Mouse (Mus musculus) testis, postnatal 10 days (tissue): ENCODE measurements at regions not wholly inside any gene's neighbourhood (a gene's known extent, or its start where the extent isn't known, plus 50 kb on each side); places are given as distances from the start of the nearest gene placed in this dataset.
A peak's percentile ranks its signal among the peaks of the same experiment; 100 is the strongest.

ENCODE experiments used
- DNase-seq: peaks from one replicate; pipeline ENCODE4 v3.0.0; 2021; ENCODE audit warnings: low spot score

- DNase-seq, result no peak
Measured at GRCm38 (mm10) chr15:37166744-37167143, 159.2 kb upstream of the Zfp706 start.

- DNase-seq, result no peak
Measured at GRCm38 (mm10) chr15:37165887-37166507, 158.4 kb upstream of the Zfp706 start.

- no peak for DNase-seq
Measured at GRCm38 (mm10) chr15:37165216-37165615, 157.6 kb upstream of the Zfp706 start.

GRCm38 (mm10) chr15:37164191-37165135 lies 156.9 kb upstream of the Zfp706 start:
- DNase-seq, result peak; percentile 46

- DNase-seq, result no peak
Measured at GRCm38 (mm10) chr15:37159956-37160355, 152.4 kb upstream of the Zfp706 start.

- peak; percentile 49 for DNase-seq
Measured at GRCm38 (mm10) chr15:37159349-37159748, 151.8 kb upstream of the Zfp706 start.

- no peak for DNase-seq
Measured at GRCm38 (mm10) chr15:37157386-37157785, 149.8 kb upstream of the Zfp706 start.

- DNase-seq, result no peak
Measured at GRCm38 (mm10) chr15:37154934-37155333, 147.4 kb upstream of the Zfp706 start.

GRCm38 (mm10) chr15:37153177-37153576 lies 145.6 kb upstream of the Zfp706 start:
- DNase-seq, result no peak

- peak; percentile 73 for DNase-seq
Measured at GRCm38 (mm10) chr15:37135590-37136164, 128.1 kb upstream of the Zfp706 start.

- DNase-seq, result peak; percentile 49
Measured at GRCm38 (mm10) chr15:37134913-37135589, 127.5 kb upstream of the Zfp706 start.

GRCm38 (mm10) chr15:37134386-37134785 lies 126.8 kb upstream of the Zfp706 start:
- DNase-seq, result no peak

GRCm38 (mm10) chr15:37133916-37134315 lies 126.3 kb upstream of the Zfp706 start:
- no peak for DNase-seq

GRCm38 (mm10) chr15:37127681-37128080 lies 120.1 kb upstream of the Zfp706 start:
- DNase-seq, result no peak

GRCm38 (mm10) chr15:37127170-37127569 lies 119.6 kb upstream of the Zfp706 start:
- no peak for DNase-seq

- no peak for DNase-seq
Measured at GRCm38 (mm10) chr15:37125823-37126222, 118.2 kb upstream of the Zfp706 start.

- no peak for DNase-seq
Measured at GRCm38 (mm10) chr15:37124951-37125350, 117.4 kb upstream of the Zfp706 start.

GRCm38 (mm10) chr15:37124299-37124698 lies 116.7 kb upstream of the Zfp706 start:
- no peak for DNase-seq

GRCm38 (mm10) chr15:37120381-37120780 lies 112.8 kb upstream of the Zfp706 start:
- DNase-seq, result peak; percentile 91

- peak; percentile 87 for DNase-seq
Measured at GRCm38 (mm10) chr15:37114119-37114518, 106.5 kb upstream of the Zfp706 start.

- DNase-seq, result no peak
Measured at GRCm38 (mm10) chr15:37110462-37110861, 102.9 kb upstream of the Zfp706 start.

- no peak for DNase-seq
Measured at GRCm38 (mm10) chr15:37102035-37102555, 94.5 kb upstream of the Zfp706 start.
